Mouse (Mus musculus): ENCODE results near the gene Zfp472. TPM values are rescaled to one million over a fixed set of nuclear protein-coding genes. Genes with fewer than 3 reads are reported as not detected.
A peak's percentile ranks its signal among the peaks of the same experiment; 100 is the strongest.

The Zfp472 gene
- total RNA-seq, 2 experiments from 2014 or later: 3.3 to 4.7 TPM

DNA sequence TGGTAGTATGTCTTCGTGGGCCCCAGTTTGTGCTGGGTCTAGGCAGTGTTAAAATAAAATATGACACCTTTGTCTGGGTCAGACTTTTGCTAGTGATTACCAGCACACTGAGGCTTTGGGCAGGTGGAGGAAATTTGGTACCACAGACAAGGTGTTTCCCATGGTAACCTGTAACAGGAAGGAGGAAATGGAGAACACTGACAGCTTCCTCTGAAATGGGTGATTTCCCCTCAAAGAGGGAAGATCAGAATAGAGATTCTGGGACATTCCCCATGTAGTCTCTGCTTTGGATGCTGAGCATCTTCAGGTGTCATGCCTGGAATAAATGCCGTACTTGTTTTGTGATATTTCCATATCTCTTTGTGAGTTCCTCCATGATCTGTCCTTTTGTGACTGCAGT lies 32.9 kb downstream of the Zfp472 start:
- no peak for DNase-seq (ENCODE audit: low spot score in 2 of 2)

DNA sequence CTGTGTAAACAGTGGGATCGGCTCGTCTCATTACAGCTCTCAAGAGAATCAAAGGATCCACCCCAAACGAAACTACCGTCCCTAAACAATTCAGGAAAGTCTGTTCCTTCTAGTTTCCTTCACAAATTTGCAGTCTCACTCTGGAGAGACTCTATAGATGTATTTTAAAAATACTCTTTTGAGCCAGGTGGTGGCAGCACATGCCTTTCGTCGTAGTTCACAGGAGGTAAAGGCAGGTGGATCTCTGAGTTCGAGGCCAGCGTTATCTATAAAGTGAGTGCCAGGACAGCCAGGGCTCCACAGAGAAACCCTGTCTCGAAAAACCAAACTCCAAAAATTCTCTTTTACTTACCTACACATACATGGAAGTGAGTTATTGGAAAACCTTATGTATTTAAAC lies 42.7 kb downstream of the Zfp472 start:
- no peak for DNase-seq (ENCODE audit: low spot score in 2 of 2)

DNA sequence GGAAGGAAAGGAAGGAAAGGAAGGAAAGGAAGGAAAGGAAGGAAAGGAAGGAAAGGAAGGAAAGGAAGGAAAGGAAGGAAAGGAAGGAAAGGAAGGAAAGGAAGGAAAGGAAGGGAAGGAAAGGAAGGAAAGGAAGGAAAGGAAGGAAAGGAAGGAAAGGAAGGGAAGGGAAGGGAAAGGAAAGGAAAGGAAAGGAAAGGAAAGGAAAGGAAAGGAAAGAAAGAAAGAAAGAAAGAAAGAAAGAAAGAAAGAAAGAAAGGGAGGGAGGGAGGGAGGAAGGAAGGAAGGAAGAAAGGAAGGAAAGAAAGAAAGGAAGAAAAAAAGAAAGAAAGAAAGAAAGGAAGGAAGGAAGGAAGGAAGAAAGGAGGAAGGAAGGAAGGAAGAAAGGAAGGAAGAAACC lies 54.8 kb downstream of the Zfp472 start:
- DNase-seq (ENCODE audit: low spot score in 2 of 2): peak in 1 of 2 experiments; percentile 72

Other genes with a start within 250 kb of the Zfp472 start
- 10 to 100 TPM; 42.7 to 43.1 TPM for gene Zfp871, start 177.5 kb upstream of the Zfp472 start, total RNA-seq (2021)
- 1 to 10 TPM in 1 of 2 experiments, under 1 TPM in 1; 0.73 to 1.2 TPM for gene Zfp811, start 155.9 kb upstream of the Zfp472 start, total RNA-seq (2021)
- gene Zfp799, start 135.6 kb upstream of the Zfp472 start, total RNA-seq (2021): 10 to 100 TPM in 1 of 2 experiments, 1 to 10 TPM in 1; 8.7 to 10.7 TPM
- 10 to 100 TPM in 1 of 2 experiments, 1 to 10 TPM in 1; 7.4 to 10.4 TPM for gene Zfp870, start 74.2 kb upstream of the Zfp472 start, total RNA-seq (2021)
- gene Cyp4f14, start 48.5 kb upstream of the Zfp472 start, total RNA-seq (2021): under 1 TPM; 0.12 to 0.13 TPM
- gene Cyp4f13, start 18.4 kb upstream of the Zfp472 start, total RNA-seq (2021): 10 to 100 TPM; 12.7 to 13.9 TPM
- gene Zfp952, start 27.3 kb downstream of the Zfp472 start, total RNA-seq (2021): 1 to 10 TPM; 6.7 to 8.1 TPM
- gene Zfp763, start 67.6 kb downstream of the Zfp472 start, total RNA-seq (2021): 1 to 10 TPM; 5.5 to 6.1 TPM
- not detected for gene 4921501E09Rik, start 102.2 kb downstream of the Zfp472 start, total RNA-seq (2021)
- 1 to 10 TPM; 4.6 to 5.6 TPM for gene Zfp563, start 123.5 kb downstream of the Zfp472 start, total RNA-seq (2021)
- under 1 TPM in 1 of 2 experiments, not detected in 1; 0.07 TPM for gene Morc2b, start 173.9 kb downstream of the Zfp472 start, total RNA-seq (2021)
- not detected for gene Olfr55, start 202.6 kb downstream of the Zfp472 start, total RNA-seq (2021)
- gene Olfr239, start 225.5 kb downstream of the Zfp472 start, total RNA-seq (2021): not detected